Mouse (Mus musculus) cortical plate, adult 2 months (tissue): ENCODE measurements around the gene Nudt17. TPM values are rescaled to one million over a fixed set of nuclear protein-coding genes. Genes with fewer than 3 reads are reported as not detected.

Experiments
- H3K27ac ChIP-seq: fragments of 200-500 bp; 2 replicates; pipeline ENCODE4 v1.5.1; 2012; ENCODE audit warnings: low read length, control low read depth, inconsistent platforms; ENCODE audit not compliant: insufficient read depth
- H3K4me1 ChIP-seq: fragments of 200-500 bp; 2 replicates; pipeline ENCODE4 v1.6.1; 2011; ENCODE audit warnings: low read length; ENCODE audit not compliant: control insufficient read depth, insufficient read depth
- H3K4me3 ChIP-seq: fragments of 200-500 bp; 2 replicates; pipeline ENCODE4 v1.5.1; 2011; ENCODE audit warnings: mild to moderate bottlenecking, low read length, control low read depth; ENCODE audit not compliant: insufficient read depth
- CTCF ChIP-seq: fragments of 200-500 bp; IDR thresholded peaks from 2 replicates; pipeline ENCODE4 v1.5.1; 2011; ENCODE audit warnings: mild to moderate bottlenecking, control low read depth, low read length; ENCODE audit not compliant: insufficient read depth; ENCODE audit errors: extremely low read depth
- POLR2A ChIP-seq: fragments of 200-500 bp; IDR thresholded peaks from 2 replicates; pipeline ENCODE4 v1.6.1; 2011; ENCODE audit warnings: mild to moderate bottlenecking, low read length, control low read depth; ENCODE audit not compliant: insufficient read depth; ENCODE audit errors: extremely low read depth
- polyA plus RNA-seq: library from polyadenylated mRNA; depleted of rRNA; stranded (reverse); fragments of >200 nt; gene quantifications from 2 replicates; pipeline ENCODE4 v1.2.3, GENCODE M21; 2012

Gene Nudt17
- polyA plus RNA-seq, 1 experiment: 16.8 TPM

GRCm38 (mm10) chr3:96730785-96731184 lies 22.4 kb upstream of the Nudt17 start:
- Histone ChIP-seq H3K27ac (no peak overlapping the region), H3K4me1 (peaks cover 5% of the 10 kb centered on the region), H3K4me3 (no peak overlapping the region)
- TF ChIP-seq POLR2A: no peak
- TF ChIP-seq CTCF: no peak

- Histone ChIP-seq H3K4me3 (peak overlapping the region; percentile 73; the same call in 1 of the 2 replicates), H3K27ac (no peak overlapping the region), H3K4me1 (peaks cover 5% of the 10 kb centered on the region)
- no peak for TF ChIP-seq POLR2A
- no peak for TF ChIP-seq CTCF
Measured at GRCm38 (mm10) chr3:96729403-96729784, 21.0 kb upstream of the Nudt17 start.

- no peak for TF ChIP-seq CTCF
- TF ChIP-seq POLR2A: no peak
- H3K4me3 ChIP-seq: peak overlapping the region; percentile 73
- peak overlapping the region; percentile 96; the same call in 1 of the 2 replicates for H3K27ac ChIP-seq
- H3K4me1 ChIP-seq: peaks cover 5% of the 10 kb centered on the region
Measured at GRCm38 (mm10) chr3:96728634-96729402, 20.5 kb upstream of the Nudt17 start.

GRCm38 (mm10) chr3:96727828-96728633 lies 19.7 kb upstream of the Nudt17 start:
- Histone ChIP-seq H3K4me1 (peaks cover 5% of the 10 kb centered on the region), H3K27ac (peak overlapping the region; percentile 96), H3K4me3 (peak overlapping the region; percentile 73)
- TF ChIP-seq CTCF: no peak
- peak; percentile 52; the same call in 1 of the 2 replicates for TF ChIP-seq POLR2A

GRCm38 (mm10) chr3:96727343-96727827 lies 19.0 kb upstream of the Nudt17 start, which contains the start of the genes Polr3c and Rnf115:
TSS of gene Polr3c (minus strand) at chr3:96727628.
TSS of gene Rnf115 (plus strand) at chr3:96727664.
- TF ChIP-seq POLR2A (peak; percentile 83), CTCF (no peak)
- Histone ChIP-seq H3K4me1 (peaks cover 5% of the 10 kb centered on the region), H3K4me3 (peak within 1 kb of the TSS; percentile 73), H3K27ac (peak within 1 kb of the TSS; percentile 96)

GRCm38 (mm10) chr3:96719173-96719572 lies 10.8 kb upstream of the Nudt17 start:
- Histone ChIP-seq H3K27ac (no peak overlapping the region), H3K4me1 (no peaks in the 10 kb centered on the region), H3K4me3 (peak overlapping the region; percentile 38)
- TF ChIP-seq CTCF (peak; percentile 53), POLR2A (no peak)

GRCm38 (mm10) chr3:96715854-96716253 lies 7.5 kb upstream of the Nudt17 start:
- Histone ChIP-seq H3K27ac (no peak overlapping the region), H3K4me1 (no peaks in the 10 kb centered on the region), H3K4me3 (no peak overlapping the region)
- TF ChIP-seq CTCF (no peak), POLR2A (no peak)

- TF ChIP-seq CTCF (no peak), POLR2A (no peak)
- Histone ChIP-seq H3K27ac (no peak overlapping the region), H3K4me3 (no peak overlapping the region), H3K4me1 (no peaks in the 10 kb centered on the region)
Measured at GRCm38 (mm10) chr3:96714286-96714685, 5.9 kb upstream of the Nudt17 start.

GRCm38 (mm10) chr3:96708684-96709064 lies 312 bp upstream of the Nudt17 start:
- H3K4me3 ChIP-seq: peak overlapping the region; percentile 43; the same call in 1 of the 2 replicates
- TF ChIP-seq POLR2A (no peak), CTCF (no peak)
- no peaks in the 10 kb centered on the region for H3K4me1 ChIP-seq
- H3K27ac ChIP-seq: no peak overlapping the region
